Mouse (Mus musculus) CH12.LX (cell line): ENCODE measurements around the gene B430218F22Rik.

ENCODE experiments used
- CHD2 ChIP-seq: IDR thresholded peaks from 2 replicates; pipeline ENCODE4 v1.6.1; 2011; ENCODE audit warnings: low read length, improper control_type of control experiment
- CTCF ChIP-seq, 2 experiments: IDR thresholded peaks in 1 of 2; conservative IDR thresholded peaks in 1 of 2; 2 replicates each; pipeline ENCODE4 v1.5.1; 2011 to 2012; ENCODE audit warnings: low read depth in 2 of 2, low read length in 2 of 2, improper control_type of control experiment in 1 of 2, inconsistent platforms in 1 of 2, mild to moderate bottlenecking in 1 of 2, moderate library complexity in 1 of 2
- IRF4 ChIP-seq: IDR thresholded peaks from 2 replicates; pipeline ENCODE4 v1.6.1; 2014; ENCODE audit warnings: low read depth, mild to moderate bottlenecking, inconsistent platforms, low read length, improper control_type of control experiment
- MAX ChIP-seq: IDR thresholded peaks from 2 replicates; pipeline ENCODE4 v1.6.1; 2011; ENCODE audit warnings: low read length, improper control_type of control experiment
- NELFE ChIP-seq: IDR thresholded peaks from 2 replicates; pipeline ENCODE4 v1.6.1; 2011; ENCODE audit warnings: low read depth, low read length, improper control_type of control experiment
- NRF1 ChIP-seq: IDR thresholded peaks from 2 replicates; pipeline ENCODE4 v1.6.1; 2014; ENCODE audit warnings: low read depth, mild to moderate bottlenecking, inconsistent platforms, low read length, improper control_type of control experiment, moderate library complexity
- POLR2A ChIP-seq: IDR thresholded peaks from 2 replicates; pipeline ENCODE4 v1.6.1; 2011; ENCODE audit warnings: low read depth, mild to moderate bottlenecking, improper control_type of control experiment, low read length
- SMC3 ChIP-seq: IDR thresholded peaks from 2 replicates; pipeline ENCODE4 v1.6.1; 2011; ENCODE audit warnings: low read depth, low read length, improper control_type of control experiment
- TCF12 ChIP-seq: IDR thresholded peaks from 2 replicates; pipeline ENCODE4 v1.6.1; 2014; ENCODE audit warnings: low read depth, mild to moderate bottlenecking, inconsistent platforms, low read length, improper control_type of control experiment

DNA sequence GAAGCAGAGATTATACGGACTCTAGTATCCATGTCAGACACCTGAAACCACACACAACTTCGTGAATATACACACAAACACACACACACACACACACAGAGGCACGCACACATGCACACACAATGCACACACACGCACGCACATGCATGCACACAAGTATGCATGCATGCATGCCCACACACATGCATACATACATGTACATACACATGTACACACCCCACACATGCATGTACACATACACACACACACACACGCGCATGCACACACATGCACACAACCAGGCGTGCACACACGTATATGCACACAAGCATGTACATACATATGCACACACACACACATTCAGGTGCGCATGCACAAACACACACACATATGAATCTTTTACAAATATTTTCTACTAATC, 35.6 kb upstream of the B430218F22Rik start:
- TF ChIP-seq CTCF (conservative IDR thresholded peaks at IDR 0.05 in 1 of 2, IDR thresholded peaks at IDR 0.05 in 1 of 2; ENCODE audit: low read depth in 2 of 2, low read length in 2 of 2), result no peak
- TF ChIP-seq TCF12, result no peak
- no peak for TF ChIP-seq SMC3
- TF ChIP-seq IRF4, result no peak
- TF ChIP-seq POLR2A, result no peak
- no peak for TF ChIP-seq CHD2
- no peak for TF ChIP-seq NELFE
- no peak for TF ChIP-seq MAX
- TF ChIP-seq NRF1, result no peak
